Mouse (Mus musculus) activated CD4-positive, CD25-positive, alpha-beta regulatory T cell, adult 4 months (primary cell): ENCODE results near the gene Stk11ip. TPM values are rescaled to one million over a fixed set of nuclear protein-coding genes. Genes with fewer than 3 reads are reported as not detected.
A peak's percentile ranks its signal among the peaks of the same experiment; 100 is the strongest.

Experiments
- ATAC-seq: one replicate; pipeline ENCODE4 v1.8.0; 2017
- polyA plus RNA-seq, 2 experiments: library from polyadenylated mRNA; unstranded; fragments of 100-300 nt; shearing (Covaris generic); gene quantifications; one replicate each; pipeline ENCODE4 v1.2.1; 2017

The Stk11ip gene
- 1 to 10 TPM; 7.7 to 9.4 TPM for polyA plus RNA-seq

DNA sequence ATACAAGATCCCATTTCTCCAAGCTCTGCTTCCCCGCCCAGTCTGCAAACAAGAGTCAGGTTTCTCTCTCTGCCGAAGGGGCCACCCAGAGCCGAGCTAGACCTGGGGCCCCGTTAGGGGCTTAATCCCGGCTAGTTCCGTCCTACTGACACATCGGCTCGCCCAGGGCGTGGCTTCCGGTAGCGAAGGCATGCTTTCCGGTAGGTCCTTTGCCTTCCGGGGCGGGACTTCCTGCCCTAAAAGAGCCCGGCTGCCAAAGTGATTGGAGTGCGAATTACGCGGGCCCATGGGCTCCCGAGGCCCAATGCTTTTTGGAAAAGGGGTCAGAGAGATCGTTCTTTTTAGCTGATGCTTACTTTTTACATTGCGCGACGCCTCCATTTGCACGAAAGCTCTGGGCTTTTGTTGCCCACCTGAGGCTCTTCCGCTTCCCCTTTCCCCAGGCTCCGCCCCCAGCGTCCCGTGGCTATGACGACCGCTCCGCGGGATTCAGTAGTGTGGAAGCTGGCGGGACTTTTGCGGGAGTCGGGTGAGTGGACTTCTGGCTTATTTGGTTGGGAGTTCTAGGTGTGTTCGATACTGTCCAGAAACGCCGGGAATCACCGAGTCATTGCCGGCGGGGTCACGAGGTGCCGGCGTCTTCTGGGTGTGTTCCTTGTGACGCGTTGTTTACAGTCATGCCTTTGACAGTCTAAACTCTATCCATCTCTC is at the start of gene Stk11ip:
Gene Stk11ip, plus strand, starts transcription at position 209 of the 711 bp plus-strand sequence.
- ATAC-seq = peak; percentile 93

DNA sequence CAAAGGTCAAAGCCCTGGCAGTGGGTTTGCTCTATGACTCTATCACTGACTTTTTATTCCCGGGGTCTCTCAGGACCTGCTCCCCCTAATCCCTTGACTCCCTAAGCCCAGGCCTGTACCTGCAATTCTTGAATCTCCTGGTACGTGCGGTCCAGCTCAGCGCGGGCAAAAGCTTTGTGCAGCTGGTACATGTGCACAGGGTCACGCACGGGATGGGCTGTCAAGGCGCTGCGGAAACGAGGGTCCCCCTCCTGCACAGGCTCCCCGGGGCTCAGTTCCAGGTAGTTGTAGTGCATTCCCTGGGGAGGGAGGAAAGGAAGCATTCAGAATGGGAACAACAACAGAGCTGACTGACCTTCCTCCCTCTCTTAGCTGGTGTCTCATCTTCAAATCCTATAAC is 44.9 kb upstream of the Stk11ip start:
- no peak for ATAC-seq

DNA sequence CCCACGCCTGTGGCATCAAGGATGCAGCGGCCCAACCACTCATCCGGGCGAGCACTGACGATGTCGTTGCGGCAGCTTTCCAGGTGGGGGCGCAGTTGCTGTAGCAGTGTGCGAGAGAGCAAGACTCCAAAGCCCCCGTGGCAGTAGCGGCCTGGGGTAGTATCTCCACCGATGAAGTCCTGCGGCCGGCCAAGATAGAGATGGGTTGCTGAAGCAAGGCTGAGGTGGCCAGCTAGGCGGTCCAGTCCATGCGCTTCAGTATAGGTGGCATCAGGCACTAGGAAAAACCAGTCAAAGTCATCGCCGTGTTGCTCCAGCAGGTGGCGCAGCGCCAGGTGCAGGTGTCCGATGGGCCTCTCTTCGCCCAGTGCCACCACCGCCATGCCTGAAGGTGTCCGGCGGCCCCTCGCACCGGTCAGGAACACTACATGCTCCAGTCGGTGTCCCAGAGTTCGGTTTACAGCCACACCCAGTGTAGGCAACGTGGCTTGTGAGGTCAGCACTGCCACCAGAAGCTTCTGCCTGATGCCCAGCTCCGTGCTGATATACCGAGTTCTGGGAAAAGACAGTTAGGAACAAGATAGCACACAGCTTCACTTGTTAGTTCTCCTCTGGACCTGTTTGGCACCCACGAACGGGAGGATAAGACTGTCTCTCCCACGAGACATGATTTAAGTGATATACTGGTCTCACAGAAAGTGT is 43.9 kb upstream of the Stk11ip start:
- ATAC-seq = peak; percentile 21

DNA sequence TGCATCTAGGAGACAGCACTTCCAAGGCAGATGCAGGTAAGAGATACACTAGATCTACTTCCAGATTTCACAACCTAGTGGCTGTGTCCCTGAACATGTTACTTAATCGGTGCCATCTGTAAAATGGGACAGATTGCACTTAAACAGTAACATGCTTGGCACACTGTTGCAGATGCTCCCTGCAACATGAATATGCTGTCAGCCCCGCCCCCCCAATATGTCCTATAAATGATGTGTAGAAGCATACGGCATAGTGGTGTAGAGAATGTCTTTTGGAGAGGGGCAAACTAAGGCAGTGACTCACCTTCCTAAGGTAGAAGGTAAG is 43.4 kb upstream of the Stk11ip start:
- no peak for ATAC-seq

DNA sequence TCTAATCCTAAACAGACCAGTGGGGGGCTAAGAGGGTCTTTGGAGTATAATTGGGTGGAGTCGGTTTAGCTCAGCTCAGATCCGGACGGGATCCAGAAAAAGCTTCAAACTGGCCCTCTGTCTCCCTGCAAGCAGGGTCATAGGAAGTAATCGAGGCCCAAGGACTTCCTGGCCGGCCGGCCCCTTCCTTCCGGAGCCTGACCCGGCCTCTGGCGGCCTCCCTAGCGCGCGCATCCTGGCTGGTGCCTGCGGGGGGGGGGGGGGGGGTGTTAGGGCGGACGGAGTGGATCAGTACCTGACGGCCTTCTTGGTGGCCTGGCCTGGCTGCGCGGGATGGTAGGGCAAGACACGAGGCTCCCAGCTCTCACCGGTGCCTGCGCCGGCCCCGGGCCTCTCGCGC is 42.8 kb upstream of the Stk11ip start:
- peak; percentile 4 for ATAC-seq

DNA sequence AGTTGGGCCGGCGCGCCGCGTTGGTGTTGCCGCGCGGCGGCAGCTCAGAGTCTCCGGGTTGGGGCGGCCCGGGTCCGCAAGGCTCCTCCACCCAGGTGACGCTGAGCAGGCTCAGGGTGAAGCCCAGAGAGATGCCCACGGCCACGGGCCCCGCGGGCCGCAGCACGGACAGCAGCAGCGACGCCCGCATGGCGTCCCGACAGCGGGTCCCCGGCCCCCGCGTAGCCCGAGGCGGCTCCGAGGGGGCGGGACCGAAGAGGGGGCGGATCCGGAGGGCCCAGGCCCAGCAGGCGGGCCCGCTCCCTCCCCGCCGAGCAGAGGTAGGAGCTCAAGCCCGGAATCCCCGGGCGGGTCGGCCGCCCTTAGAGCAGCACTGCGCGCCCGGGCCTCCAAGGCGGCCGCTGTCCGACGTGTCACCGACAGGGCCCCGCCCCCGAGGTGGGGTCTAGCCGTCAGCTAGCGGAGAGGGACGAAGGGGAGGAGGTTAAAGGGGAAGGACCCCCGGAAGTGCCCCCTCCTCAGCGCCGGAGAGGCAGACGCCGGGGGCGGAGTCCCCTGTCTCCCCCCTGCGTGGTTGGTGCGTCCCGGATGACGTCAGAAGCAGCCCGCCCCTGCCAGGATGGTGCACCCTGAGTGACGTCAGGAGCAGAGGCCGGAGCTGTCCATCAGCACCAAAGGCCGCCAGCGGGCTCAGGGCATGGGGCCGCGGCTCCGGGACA is 42.3 kb upstream of the Stk11ip start, which contains the start of the genes Chpf and Tmem198:
Gene Chpf, minus strand, starts transcription at position 392 of the 719 bp plus-strand sequence.
Gene Tmem198, plus strand, starts transcription at position 617 of the 719 bp plus-strand sequence.
- ATAC-seq = peak; percentile 83

DNA sequence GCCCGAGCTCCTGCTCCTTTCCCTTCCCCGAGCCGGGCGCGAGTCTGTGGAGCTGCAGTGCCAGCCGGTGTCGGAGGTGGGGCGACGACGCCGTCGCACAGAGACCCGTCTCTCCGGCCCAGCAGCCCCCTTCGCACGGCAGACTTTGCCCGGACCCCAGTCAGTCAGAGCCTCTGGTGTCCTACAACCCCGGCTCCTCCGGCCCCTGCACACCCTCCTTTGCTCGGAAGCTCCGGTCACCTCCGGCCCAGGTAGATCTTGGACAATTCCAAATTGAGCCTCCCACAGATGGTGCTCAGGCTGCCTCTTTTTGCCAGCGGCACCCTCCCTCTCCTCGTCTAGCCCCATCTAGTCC is 41.7 kb upstream of the Stk11ip start:
- ATAC-seq = no peak

DNA sequence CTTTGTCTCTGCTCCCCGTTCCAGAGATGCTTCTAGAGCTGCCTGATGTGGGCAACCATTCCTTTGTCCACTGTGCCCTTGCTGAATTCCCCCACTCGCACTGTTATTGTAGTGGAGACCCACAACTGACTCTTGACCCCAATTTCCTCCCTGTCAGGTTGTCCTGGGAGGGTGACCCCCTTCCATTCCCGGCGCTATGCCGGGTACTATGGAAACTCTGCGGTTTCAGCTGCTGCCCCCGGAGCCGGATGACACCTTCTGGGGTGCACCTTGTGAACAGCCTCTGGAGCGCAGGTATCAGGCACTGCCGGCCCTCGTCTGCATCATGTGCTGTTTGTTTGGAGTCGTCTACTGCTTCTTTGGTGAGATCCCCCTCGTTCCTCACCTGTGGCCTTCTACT is 41.3 kb upstream of the Stk11ip start:
- no peak for ATAC-seq

DNA sequence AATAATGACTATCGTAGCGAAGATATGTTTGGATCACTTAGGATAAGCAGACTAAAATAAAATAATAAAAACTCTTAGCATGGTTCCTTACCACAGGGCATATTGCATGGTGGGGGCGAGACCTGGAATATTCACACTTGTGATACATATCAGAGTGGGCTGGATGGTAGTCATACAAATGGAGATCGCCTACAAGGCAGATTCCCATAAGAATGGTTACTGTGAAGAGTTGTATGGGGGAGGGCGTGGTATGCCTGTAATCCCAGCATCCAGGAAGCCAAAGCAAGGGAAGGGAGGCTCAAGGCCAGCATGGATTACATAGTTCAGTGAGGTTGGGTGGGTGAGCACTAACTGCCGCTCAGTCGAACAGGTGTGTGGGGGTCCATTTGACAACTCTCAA is 40.6 kb upstream of the Stk11ip start:
- no peak for ATAC-seq

DNA sequence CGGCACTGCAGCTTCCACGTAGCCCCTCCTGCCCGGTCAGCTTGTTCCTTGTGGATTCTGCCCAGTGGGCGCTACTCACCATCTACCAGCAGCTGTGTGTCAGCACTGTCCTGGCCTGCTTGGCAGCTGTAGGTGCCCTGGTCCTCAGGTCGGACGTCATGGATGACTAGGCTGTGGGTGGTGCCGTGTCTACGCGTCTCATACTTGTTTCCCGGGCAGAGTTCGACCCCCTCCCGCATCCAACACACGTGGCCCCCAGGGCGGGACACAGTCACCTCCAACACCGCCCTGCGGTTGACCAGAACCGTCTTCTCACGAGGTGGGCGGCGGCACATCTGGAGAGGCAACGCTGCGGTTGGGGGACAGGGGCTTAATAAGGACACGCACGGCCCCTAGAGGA is 34.8 kb upstream of the Stk11ip start:
- ATAC-seq = no peak

DNA sequence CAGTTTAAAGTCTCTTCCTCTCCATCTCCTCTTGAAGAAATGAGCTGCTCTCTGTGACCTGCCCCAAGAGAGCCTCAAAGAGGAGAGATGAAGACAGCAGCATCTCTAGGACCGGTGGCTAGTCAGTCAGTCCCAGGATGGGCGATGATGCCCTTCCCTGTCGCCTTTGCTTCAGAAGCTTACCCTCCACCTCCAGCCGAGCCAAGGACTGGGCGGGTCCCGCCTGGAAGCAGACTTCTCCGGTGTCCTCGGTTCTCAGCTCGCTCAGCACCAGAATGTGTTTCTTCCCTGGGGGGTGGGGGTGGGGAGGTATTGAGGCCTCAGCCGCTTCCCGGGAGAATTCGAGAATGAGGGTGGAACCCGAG is 34.3 kb upstream of the Stk11ip start:
- no peak for ATAC-seq

DNA sequence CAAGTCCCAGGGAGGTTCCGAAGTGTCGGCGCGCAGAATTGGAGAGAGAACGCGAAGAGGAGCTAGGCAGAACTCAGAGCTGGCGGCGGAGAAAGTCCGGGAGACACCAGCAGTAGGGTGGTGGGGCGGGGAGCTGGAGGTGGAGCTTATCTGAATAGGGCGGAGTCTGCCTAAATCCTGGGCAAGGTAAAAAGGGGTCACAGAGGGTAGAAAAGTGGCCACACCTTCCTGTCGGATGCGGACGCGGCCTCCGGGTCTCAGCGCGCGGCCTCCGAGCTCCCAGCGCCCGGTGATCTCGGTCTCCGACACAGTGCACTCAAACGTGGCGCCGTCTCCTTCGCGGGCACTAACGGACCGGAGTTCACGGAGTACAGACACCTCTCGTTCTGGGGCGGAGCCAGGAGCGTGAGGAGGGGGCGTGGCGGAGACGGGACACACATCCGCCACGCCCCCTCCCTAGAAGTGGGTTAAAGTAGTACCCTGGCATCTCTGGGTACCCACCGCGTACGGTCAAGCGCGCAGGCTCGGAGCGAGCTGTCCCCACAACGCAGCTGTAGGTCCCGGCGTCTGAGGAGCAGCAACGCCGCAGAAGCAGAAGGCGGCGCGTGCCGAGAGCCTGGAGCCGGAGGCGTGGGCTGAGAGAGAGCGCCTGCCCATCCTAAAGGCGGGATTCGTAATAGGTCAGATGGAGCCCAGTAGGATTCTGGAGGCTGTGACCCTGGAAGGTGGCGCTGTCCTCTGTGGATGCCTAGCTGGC is 33.7 kb upstream of the Stk11ip start:
- peak; percentile 76 for ATAC-seq

DNA sequence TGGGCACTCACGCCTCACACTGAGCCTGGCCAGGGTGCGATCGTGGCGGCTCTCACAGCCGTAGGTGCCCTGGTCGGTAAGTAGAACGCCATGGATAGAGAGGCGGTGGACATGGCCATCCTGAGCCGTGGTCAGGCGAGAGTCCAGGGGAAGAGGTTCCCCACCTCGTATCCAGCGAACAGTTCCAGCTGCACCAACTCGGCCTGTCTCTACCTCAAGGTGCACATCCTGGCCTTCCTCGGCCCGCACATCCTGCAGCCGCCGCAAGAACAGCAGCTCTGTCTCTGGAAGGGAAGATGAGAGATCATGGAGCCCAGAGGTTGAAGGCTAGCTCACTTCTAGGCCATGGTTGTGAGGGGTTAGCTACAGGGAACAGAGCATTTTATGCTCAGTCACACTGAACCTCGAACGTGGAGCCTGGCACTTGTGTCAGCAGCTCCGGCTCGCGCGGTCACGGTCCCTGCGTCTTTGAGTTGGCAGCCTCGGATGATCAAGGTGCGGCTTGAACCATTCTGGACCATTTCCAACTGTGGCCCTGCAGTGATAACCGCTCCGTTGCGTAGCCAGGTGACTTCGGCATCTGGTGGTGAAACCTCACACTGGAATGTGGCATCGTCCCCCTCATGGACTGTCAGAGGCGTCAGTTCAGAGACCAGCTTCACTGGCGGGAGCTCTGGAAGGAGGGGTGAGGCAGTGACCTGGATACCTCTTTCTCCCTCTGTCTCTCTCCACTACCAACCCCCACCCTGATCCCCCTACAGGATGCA is 30.4 kb upstream of the Stk11ip start:
- ATAC-seq = no peak

DNA sequence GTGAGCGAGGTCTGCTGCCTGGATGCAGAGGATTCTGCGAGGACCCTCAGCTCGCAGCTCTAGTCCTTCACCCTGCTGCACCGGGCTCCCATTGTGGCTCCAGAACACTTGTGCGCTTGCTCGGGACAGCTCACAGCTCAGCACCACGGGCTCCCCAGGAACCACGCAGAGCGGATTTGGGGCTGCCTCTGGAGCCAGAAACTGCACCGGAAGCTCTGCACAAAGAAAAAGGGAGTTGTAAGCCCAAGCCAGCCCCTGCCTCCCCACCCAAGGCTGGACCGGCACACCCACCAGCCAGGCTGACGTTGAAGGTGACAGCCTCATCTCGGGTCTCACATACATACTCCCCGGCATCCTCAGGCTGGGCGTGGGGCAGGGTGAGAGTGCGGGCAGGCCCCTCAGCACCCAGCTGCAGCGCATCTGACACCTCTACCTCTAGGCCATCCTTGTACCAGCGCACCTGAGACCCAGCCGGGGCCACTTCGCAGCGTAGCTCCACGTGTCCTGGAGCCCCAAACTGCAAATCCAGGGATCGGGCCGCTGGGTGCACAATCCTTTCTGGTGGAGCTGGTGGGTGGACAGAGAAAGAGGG is 28.7 kb upstream of the Stk11ip start:
- ATAC-seq = no peak

DNA sequence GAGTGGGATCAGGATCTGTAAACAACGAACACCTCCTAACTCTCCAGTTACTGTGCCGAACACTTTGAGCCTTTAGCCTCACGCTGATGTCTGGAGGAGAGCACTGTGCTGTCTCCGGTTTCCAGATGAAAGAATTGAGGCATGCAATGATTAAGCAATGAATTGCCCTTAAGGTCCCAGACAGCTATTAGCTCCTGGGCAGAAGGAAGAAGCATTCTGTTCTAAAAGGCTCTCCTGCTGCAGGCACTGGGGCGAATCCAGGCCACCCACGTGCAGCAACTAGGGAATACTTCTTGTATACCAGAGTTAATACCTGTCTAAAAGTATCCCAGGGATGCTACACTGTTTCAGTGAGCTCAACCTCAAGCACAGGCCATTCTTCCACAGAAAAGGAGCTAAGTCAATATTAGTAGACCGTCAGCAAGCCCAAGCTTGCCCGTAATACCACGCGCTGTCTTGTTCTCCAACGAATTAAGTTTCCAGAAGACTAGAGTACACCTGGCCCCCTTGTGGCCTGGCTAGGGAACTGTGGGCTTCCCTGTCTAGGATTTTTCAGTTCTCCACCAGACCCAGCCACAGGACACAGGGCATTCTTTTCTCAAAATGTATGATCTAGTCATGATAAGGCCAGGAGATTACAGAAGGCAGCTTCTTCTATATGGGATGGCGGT is 26.3 kb upstream of the Stk11ip start:
- ATAC-seq = no peak

DNA sequence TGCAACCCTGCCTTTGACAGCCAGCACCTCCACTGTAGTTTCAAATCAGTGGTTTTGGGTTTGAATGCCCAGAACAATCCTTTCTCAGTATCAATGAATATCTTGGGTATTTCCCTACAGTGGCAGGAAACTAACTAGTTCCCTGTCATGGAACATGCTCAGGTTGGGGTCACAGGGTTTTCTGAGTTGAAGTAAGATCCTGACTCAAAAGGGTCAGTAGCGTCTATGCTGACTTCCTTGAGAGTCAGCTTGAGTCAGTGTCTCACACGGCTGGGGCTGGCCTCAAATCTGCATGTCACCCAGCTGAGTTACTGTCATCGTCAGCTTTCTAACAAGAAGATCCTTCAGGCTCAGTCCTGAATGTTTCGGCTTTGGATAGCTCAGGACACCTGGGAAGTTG is 22.4 kb upstream of the Stk11ip start:
- ATAC-seq = no peak

DNA sequence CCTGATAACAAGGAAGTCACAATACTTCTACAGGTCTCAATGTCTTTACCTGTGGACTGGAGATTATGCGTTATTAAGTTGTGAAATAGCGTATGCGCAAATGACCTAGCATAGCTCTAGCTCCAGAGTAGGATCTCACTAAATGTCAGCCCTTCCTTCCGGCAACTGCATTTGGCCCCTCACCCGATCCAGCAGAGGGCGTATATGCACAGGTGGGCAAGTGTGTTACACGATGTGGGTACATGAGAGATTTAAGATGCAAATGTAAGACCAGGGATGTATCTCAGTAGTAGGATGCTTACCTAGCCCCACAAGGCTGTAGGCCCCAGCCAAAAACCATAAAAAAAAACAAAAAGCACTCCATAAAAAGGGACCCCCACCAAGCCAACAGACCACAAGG is 21.9 kb upstream of the Stk11ip start:
- ATAC-seq = no peak

DNA sequence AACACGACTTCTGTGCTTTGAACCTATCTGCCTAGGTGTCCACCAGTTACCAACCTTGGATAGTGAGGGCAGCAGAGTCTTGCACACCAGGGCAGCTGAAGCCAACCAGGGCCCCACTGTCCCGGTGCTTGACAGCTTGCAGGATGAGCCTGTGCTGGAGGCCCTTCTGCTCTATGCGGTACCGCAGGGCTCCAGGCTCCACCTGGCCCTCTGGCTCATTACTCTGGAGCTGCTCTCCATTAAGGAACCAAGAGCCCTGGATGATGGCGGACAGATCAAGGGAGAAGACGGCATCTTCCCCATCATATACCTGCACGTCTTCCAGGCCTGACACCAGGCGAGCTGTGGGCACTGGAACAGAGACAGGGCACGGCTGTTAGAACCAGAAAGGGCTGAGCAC is 19.4 kb upstream of the Stk11ip start:
- no peak for ATAC-seq

DNA sequence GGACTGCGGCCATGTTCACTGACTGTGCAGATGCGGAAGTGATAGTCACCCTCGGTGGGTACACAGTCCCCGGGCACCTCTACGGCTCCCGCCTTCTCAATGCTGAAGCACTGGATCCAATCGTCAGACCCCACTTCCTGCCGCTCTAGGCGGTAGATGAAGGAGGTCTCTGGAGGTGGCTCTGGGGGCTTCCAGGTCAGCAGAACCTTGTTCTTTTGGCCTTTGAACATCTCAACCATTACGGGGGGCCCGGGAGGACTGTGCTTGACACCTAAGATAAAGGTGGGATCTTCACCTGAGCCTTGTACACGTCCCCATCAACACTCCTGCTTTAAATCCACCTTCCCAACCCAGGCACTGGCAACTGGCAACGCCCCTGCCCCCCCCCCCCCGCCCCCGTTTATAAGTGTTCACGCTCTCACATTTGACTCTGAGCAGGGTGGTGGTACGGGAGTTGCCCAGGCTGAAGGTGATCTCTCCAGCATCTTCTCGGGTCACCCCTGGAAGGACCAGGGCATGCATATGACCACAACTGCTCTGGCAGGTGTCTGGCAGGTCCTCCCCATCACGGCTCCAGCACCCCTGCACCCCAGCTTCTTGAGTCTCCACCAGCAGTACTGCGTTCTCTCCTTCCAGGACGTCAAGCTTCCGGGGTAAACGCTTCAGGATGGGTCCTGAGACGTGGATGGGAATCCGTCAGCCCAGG is 18.2 kb upstream of the Stk11ip start:
- no peak for ATAC-seq

DNA sequence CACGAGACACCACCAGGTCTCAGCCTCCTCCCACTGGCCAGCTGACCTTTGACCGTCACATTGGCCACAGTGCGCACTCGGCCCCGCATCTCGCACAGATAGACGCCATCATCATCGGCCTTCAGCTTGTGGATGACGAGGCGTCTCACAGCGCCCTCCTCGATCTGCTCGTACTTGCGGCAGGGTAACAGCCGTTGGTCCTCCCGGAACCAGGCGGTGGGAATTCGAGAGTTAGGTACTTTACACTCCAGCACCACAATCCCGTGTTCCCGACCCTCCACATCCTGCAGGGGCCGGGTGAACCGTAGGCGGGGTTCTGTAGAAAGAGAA is 17.7 kb upstream of the Stk11ip start:
- no peak for ATAC-seq
